Mouse (Mus musculus): Measurements from ENCODE around the gene Jpt1. TPM values are rescaled to one million over a fixed set of nuclear protein-coding genes. Genes with fewer than 3 reads are reported as not detected.

Jpt1 gene
- total RNA-seq, 1 experiment: 205 TPM

- Histone ChIP-seq H3K4me1 (ENCODE audit: control insufficient read depth in 2 of 2, insufficient read depth in 2 of 2, low read length in 2 of 2, poor library complexity in 1 of 2) (peaks cover 7 to 29% of the 10 kb centered on the region in 2 experiments), H3K4me3 (ENCODE audit: insufficient read depth in 1 of 2, low read depth in 1 of 2, low read length in 2 of 2, poor library complexity in 1 of 2, severe bottlenecking in 1 of 2) (no peak overlapping the region), H3K36me3 (ENCODE audit: control insufficient read depth, insufficient read depth, low read length, poor library complexity, severe bottlenecking) (no peaks in the 10 kb centered on the region), H3K9ac (ENCODE audit: insufficient read depth, low read depth, low read length, poor library complexity, severe bottlenecking) (no peak overlapping the region), H3K27ac (ENCODE audit: insufficient read depth, low read depth, low read length, poor library complexity, severe bottlenecking) (no peak overlapping the region), H3K9me3 (ENCODE audit: control insufficient read depth, insufficient read depth, low read depth, low read length) (no peaks in the 10 kb centered on the region)
- in situ Hi-C loops (cut with MboI; ENCODE audit: low sequenced_read_pairs in 2 of 2, unreplicated experiment in 2 of 2): no loop called here
- DNase-seq (ENCODE audit: low read depth, low spot score): no peak
- TF ChIP-seq ZNF384 (IDR thresholded peaks at IDR 0.05; ENCODE audit: low read depth, low read length) (no peak), CHD2 (IDR thresholded peaks at IDR 0.05; ENCODE audit: low read depth, low read length) (no peak), MAFK (IDR thresholded peaks at IDR 0.05; ENCODE audit: insufficient read depth, low read depth, low read length) (no peak), HCFC1 (IDR thresholded peaks at IDR 0.05; ENCODE audit: borderline replicate concordance, insufficient read depth, low read length) (no peak), ZC3H11A (IDR thresholded peaks at IDR 0.05; ENCODE audit: borderline replicate concordance, low read depth, low read length) (no peak)
Measured at GRCm38 (mm10) chr11:115461846-115462242, 52.3 kb downstream of the Jpt1 start.

GRCm38 (mm10) chr11:115460976-115461375 lies 53.2 kb downstream of the Jpt1 start:
- Histone ChIP-seq H3K9me3 (ENCODE audit: control insufficient read depth, insufficient read depth, low read depth, low read length) (no peaks in the 10 kb centered on the region), H3K27ac (ENCODE audit: insufficient read depth, low read depth, low read length, poor library complexity, severe bottlenecking) (no peak overlapping the region), H3K9ac (ENCODE audit: insufficient read depth, low read depth, low read length, poor library complexity, severe bottlenecking) (no peak overlapping the region), H3K36me3 (ENCODE audit: control insufficient read depth, insufficient read depth, low read length, poor library complexity, severe bottlenecking) (no peaks in the 10 kb centered on the region), H3K4me3 (ENCODE audit: insufficient read depth in 1 of 2, low read depth in 1 of 2, low read length in 2 of 2, poor library complexity in 1 of 2, severe bottlenecking in 1 of 2) (no peak overlapping the region), H3K4me1 (ENCODE audit: control insufficient read depth in 2 of 2, insufficient read depth in 2 of 2, low read length in 2 of 2, poor library complexity in 1 of 2) (peaks cover 9 to 36% of the 10 kb centered on the region in 2 experiments)
- in situ Hi-C loops (cut with MboI; ENCODE audit: low sequenced_read_pairs in 2 of 2, unreplicated experiment in 2 of 2): no loop called here
- TF ChIP-seq MAFK (IDR thresholded peaks at IDR 0.05; ENCODE audit: insufficient read depth, low read depth, low read length) (no peak), HCFC1 (IDR thresholded peaks at IDR 0.05; ENCODE audit: borderline replicate concordance, insufficient read depth, low read length) (no peak), ZC3H11A (IDR thresholded peaks at IDR 0.05; ENCODE audit: borderline replicate concordance, low read depth, low read length) (no peak), ZNF384 (IDR thresholded peaks at IDR 0.05; ENCODE audit: low read depth, low read length) (no peak), CHD2 (IDR thresholded peaks at IDR 0.05; ENCODE audit: low read depth, low read length) (no peak)
- no peak for DNase-seq (ENCODE audit: low read depth, low spot score)

- Histone ChIP-seq H3K4me3 (ENCODE audit: insufficient read depth in 1 of 2, low read depth in 1 of 2, low read length in 2 of 2, poor library complexity in 1 of 2, severe bottlenecking in 1 of 2) (no peak overlapping the region), H3K4me1 (ENCODE audit: control insufficient read depth in 2 of 2, insufficient read depth in 2 of 2, low read length in 2 of 2, poor library complexity in 1 of 2) (peaks cover 2 to 14% of the 10 kb centered on the region in 2 experiments; a peak in 1 of 4 replicates), H3K27ac (ENCODE audit: insufficient read depth, low read depth, low read length, poor library complexity, severe bottlenecking) (no peak overlapping the region), H3K9me3 (ENCODE audit: control insufficient read depth, insufficient read depth, low read depth, low read length) (no peaks in the 10 kb centered on the region), H3K36me3 (ENCODE audit: control insufficient read depth, insufficient read depth, low read length, poor library complexity, severe bottlenecking) (no peaks in the 10 kb centered on the region), H3K9ac (ENCODE audit: insufficient read depth, low read depth, low read length, poor library complexity, severe bottlenecking) (no peak overlapping the region)
- TF ChIP-seq ZC3H11A (IDR thresholded peaks at IDR 0.05; ENCODE audit: borderline replicate concordance, low read depth, low read length) (no peak), HCFC1 (IDR thresholded peaks at IDR 0.05; ENCODE audit: borderline replicate concordance, insufficient read depth, low read length) (no peak), ZNF384 (IDR thresholded peaks at IDR 0.05; ENCODE audit: low read depth, low read length) (no peak), CHD2 (IDR thresholded peaks at IDR 0.05; ENCODE audit: low read depth, low read length) (no peak), MAFK (IDR thresholded peaks at IDR 0.05; ENCODE audit: insufficient read depth, low read depth, low read length) (no peak)
- in situ Hi-C loops (cut with MboI; ENCODE audit: low sequenced_read_pairs in 2 of 2, unreplicated experiment in 2 of 2): no loop called here
- no peak for DNase-seq (ENCODE audit: low read depth, low spot score)
Measured at GRCm38 (mm10) chr11:115457405-115457804, 56.8 kb downstream of the Jpt1 start.

GRCm38 (mm10) chr11:115456182-115456581 lies 58.0 kb downstream of the Jpt1 start:
- Histone ChIP-seq H3K27ac (ENCODE audit: insufficient read depth, low read depth, low read length, poor library complexity, severe bottlenecking) (no peak overlapping the region), H3K36me3 (ENCODE audit: control insufficient read depth, insufficient read depth, low read length, poor library complexity, severe bottlenecking) (no peaks in the 10 kb centered on the region), H3K4me3 (ENCODE audit: insufficient read depth in 1 of 2, low read depth in 1 of 2, low read length in 2 of 2, poor library complexity in 1 of 2, severe bottlenecking in 1 of 2) (no peak overlapping the region), H3K4me1 (ENCODE audit: control insufficient read depth in 2 of 2, insufficient read depth in 2 of 2, low read length in 2 of 2, poor library complexity in 1 of 2) (peaks cover 2 to 7% of the 10 kb centered on the region in 2 experiments; a peak in 1 of 4 replicates), H3K9ac (ENCODE audit: insufficient read depth, low read depth, low read length, poor library complexity, severe bottlenecking) (no peak overlapping the region), H3K9me3 (ENCODE audit: control insufficient read depth, insufficient read depth, low read depth, low read length) (no peaks in the 10 kb centered on the region)
- TF ChIP-seq ZC3H11A (IDR thresholded peaks at IDR 0.05; ENCODE audit: borderline replicate concordance, low read depth, low read length): no peak
- no peak for TF ChIP-seq HCFC1 (IDR thresholded peaks at IDR 0.05; ENCODE audit: borderline replicate concordance, insufficient read depth, low read length)
- in situ Hi-C loops (cut with MboI; ENCODE audit: low sequenced_read_pairs in 2 of 2, unreplicated experiment in 2 of 2): no loop called here
- no peak for DNase-seq (ENCODE audit: low read depth, low spot score)

- no peaks in the 10 kb centered on the region for H3K36me3 ChIP-seq (ENCODE audit: control insufficient read depth, insufficient read depth, low read length, poor library complexity, severe bottlenecking)
- H3K27ac ChIP-seq (ENCODE audit: insufficient read depth, low read depth, low read length, poor library complexity, severe bottlenecking): no peak overlapping the region
- peaks cover 2 to 7% of the 10 kb centered on the region in 2 experiments; a peak in 1 of 4 replicates for H3K4me1 ChIP-seq (ENCODE audit: control insufficient read depth in 2 of 2, insufficient read depth in 2 of 2, low read length in 2 of 2, poor library complexity in 1 of 2)
- TF ChIP-seq ZC3H11A (IDR thresholded peaks at IDR 0.05; ENCODE audit: borderline replicate concordance, low read depth, low read length) (no peak), MAFK (IDR thresholded peaks at IDR 0.05; ENCODE audit: insufficient read depth, low read depth, low read length) (no peak), CHD2 (IDR thresholded peaks at IDR 0.05; ENCODE audit: low read depth, low read length) (no peak), HCFC1 (IDR thresholded peaks at IDR 0.05; ENCODE audit: borderline replicate concordance, insufficient read depth, low read length) (no peak), ZNF384 (IDR thresholded peaks at IDR 0.05; ENCODE audit: low read depth, low read length) (no peak)
- in situ Hi-C loops (cut with MboI; ENCODE audit: low sequenced_read_pairs in 2 of 2, unreplicated experiment in 2 of 2): no loop called here
- H3K9me3 ChIP-seq (ENCODE audit: control insufficient read depth, insufficient read depth, low read depth, low read length): no peaks in the 10 kb centered on the region
- peak; percentile 59 for DNase-seq (ENCODE audit: low read depth, low spot score)
- H3K9ac ChIP-seq (ENCODE audit: insufficient read depth, low read depth, low read length, poor library complexity, severe bottlenecking): no peak overlapping the region
- no peak overlapping the region for H3K4me3 ChIP-seq (ENCODE audit: insufficient read depth in 1 of 2, low read depth in 1 of 2, low read length in 2 of 2, poor library complexity in 1 of 2, severe bottlenecking in 1 of 2)
Measured at GRCm38 (mm10) chr11:115455619-115456018, 58.6 kb downstream of the Jpt1 start.
